Mouse (Mus musculus) activated CD4-positive, CD25-positive, alpha-beta regulatory T cell, adult 9 weeks (primary cell): ENCODE results near the gene Zbtb48. TPM values are rescaled to one million over a fixed set of nuclear protein-coding genes. Genes with fewer than 3 reads are reported as not detected.

ENCODE experiments used
- polyA plus RNA-seq: library from polyadenylated mRNA; unstranded; fragments of 100-300 nt; shearing (Covaris generic); gene quantifications from one replicate; pipeline ENCODE4 v1.2.1, GENCODE M21; 2017

The Zbtb48 gene
- 30.2 TPM for polyA plus RNA-seq

GRCm38 (mm10) chr4:152027524-152027923, at the start of gene Zbtb48:
Gene Zbtb48 (minus strand): TSS chr4:152027671.

GRCm38 (mm10) chr4:152072121-152072601, 44.7 kb upstream of the Zbtb48 start, which contains the start of gene Plekhg5:
Gene Plekhg5 (plus strand): TSS chr4:152072498.

GRCm38 (mm10) chr4:152038985-152039830, 11.7 kb upstream of the Zbtb48 start, which contains the start of gene Nol9:
Gene Nol9 (plus strand): TSS chr4:152039321.

GRCm38 (mm10) chr4:152038225-152038984, 10.9 kb upstream of the Zbtb48 start, which contains the start of gene Tas1r1:
Gene Tas1r1 (minus strand): TSS chr4:152038568.

DNA sequence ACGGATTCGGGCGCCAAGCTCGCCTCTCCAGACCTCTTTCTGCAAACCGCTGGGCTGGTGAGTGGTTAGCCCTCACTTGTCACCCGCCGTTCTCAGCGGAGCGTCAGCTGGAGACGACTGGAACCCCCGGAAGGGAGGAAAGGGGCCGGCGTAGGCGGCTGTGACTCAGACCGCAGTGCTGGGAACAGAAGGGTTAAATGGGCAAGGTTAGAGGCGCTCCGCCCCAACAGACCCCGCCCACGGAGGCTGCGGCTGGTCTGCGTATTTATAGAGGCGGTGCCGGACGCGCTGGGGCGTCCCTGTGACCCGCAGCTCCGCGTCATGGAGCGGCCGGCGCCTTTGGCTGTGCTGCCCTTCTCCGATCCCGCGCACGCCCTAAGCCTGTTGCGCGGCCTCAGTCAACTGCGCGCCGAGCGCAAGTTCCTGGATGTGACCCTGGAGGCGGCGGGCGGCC, 18.8 kb downstream of the Zbtb48 start, which contains the start of gene Klhl21:
Klhl21 (plus strand) TSS at position 182 of the 454 bp plus-strand sequence.

GRCm38 (mm10) chr4:151996173-151996950, 31.1 kb downstream of the Zbtb48 start, which contains the start of gene Phf13:
Gene Phf13 (minus strand): TSS chr4:151996258.

GRCm38 (mm10) chr4:151988342-151989109, 38.9 kb downstream of the Zbtb48 start, which contains the start of gene Thap3:
Gene Thap3 (minus strand): TSS chr4:151988997.

Other genes starting within 250 kb of the Zbtb48 start
- gene Camta1, start 165.8 kb downstream of the Zbtb48 start, polyA plus RNA-seq, result 27.9 TPM
- gene Dnajc11, start 94.0 kb downstream of the Zbtb48 start, polyA plus RNA-seq, result 49.1 TPM
- gene Thap3, start 38.7 kb downstream of the Zbtb48 start, polyA plus RNA-seq, result 116 TPM
- gene Phf13, start 31.4 kb downstream of the Zbtb48 start, polyA plus RNA-seq, result 4.3 TPM
- gene Klhl21, start 18.9 kb downstream of the Zbtb48 start, polyA plus RNA-seq, result 1.4 TPM
- not detected for gene Tas1r1, start 10.9 kb upstream of the Zbtb48 start, polyA plus RNA-seq
- gene Nol9, start 11.7 kb upstream of the Zbtb48 start, polyA plus RNA-seq, result 6.3 TPM
- gene Plekhg5, start 44.8 kb upstream of the Zbtb48 start, polyA plus RNA-seq, result 4.3 TPM
- 194 TPM for gene Tnfrsf25, start 88.3 kb upstream of the Zbtb48 start, polyA plus RNA-seq
- 17.0 TPM for gene Espn, start 124.7 kb upstream of the Zbtb48 start, polyA plus RNA-seq
- not detected for gene Hes2, start 131.2 kb upstream of the Zbtb48 start, polyA plus RNA-seq
- 149 TPM for gene Acot7, start 150.5 kb upstream of the Zbtb48 start, polyA plus RNA-seq
- not detected for gene Gpr153, start 246.6 kb upstream of the Zbtb48 start, polyA plus RNA-seq